Mouse (Mus musculus): ENCODE data around the gene Fam76a. TPM values are rescaled to one million over a fixed set of nuclear protein-coding genes. Genes with fewer than 3 reads are reported as not detected.

Fam76a gene
- polyA plus RNA-seq, 1 experiment from 2014 or later, result 41.9 TPM

- Histone ChIP-seq H3K4me1 (replicated peaks; ENCODE audit: control insufficient read depth, insufficient read depth, low read length) (peaks cover 17% of the 10 kb centered on the region), H3K4me3 (ENCODE audit: low read depth, low read length) (no peak overlapping the region), H3K27me3 (replicated peaks; ENCODE audit: control insufficient read depth, insufficient read depth, low read length) (no peaks in the 10 kb centered on the region), H3K9ac (ENCODE audit: low read length) (peak overlapping the region; percentile 47), H3K36me3 (ENCODE audit: control insufficient read depth, insufficient read depth, low read length) (no peaks in the 10 kb centered on the region), H3K4me2 (ENCODE audit: low read length) (peak overlapping the region; percentile 46), H3K9me3 (ENCODE audit: control insufficient read depth, low read length) (no peaks in the 10 kb centered on the region), H3K27ac (ENCODE audit: low read depth) (peak overlapping the region; percentile 90)
- DNase-seq (ENCODE audit: low spot score) (peak; percentile 86), ATAC-seq (replicated peaks; ENCODE audit: low FRiP score, low TSS enrichment, low read depth) (peak; percentile 42)
- 9% methylated on average over 25 of the region's 27 CpGs for WGBS
Observed at GRCm38 (mm10) chr4:132946047-132947001, 24.0 kb upstream of the Fam76a start.

DNA sequence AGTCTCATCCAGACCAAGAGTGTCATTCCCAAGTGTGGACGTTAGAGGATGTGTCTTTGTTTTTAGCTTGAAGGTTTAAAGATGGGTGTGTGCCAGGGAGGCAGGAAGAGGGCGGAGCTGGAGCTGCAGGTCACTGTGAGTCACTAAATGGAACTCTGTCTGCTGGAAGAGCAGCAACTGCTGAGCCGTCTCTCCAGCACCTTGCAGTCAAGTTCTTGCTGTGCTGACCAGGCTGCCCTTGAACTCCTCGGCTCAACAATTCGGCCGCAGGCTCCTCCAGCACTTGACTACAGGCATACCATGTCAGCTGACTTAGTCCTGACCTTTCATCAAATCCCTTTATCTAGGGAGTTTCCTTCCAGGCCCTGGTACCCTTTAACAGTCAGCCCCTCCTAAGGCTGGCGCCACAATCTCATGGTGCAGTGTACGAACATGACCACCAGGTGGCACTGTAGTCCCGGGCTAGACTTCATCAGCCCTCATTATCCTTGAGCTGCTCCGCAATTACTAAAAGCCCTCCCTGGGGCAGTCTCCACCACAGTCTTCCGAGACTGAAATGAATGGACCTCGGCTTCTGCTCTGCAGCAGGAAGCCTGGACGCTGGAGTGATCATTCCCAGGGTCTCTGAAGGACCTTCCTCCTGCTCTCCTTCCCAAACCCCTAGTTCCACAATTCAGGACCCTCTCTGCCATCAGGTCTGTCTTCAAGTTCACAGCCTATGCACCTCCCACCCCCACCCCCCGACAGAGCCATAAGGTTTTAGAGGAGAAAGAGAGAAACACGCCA is 23.1 kb upstream of the Fam76a start:
- H3K4me2 ChIP-seq (ENCODE audit: low read length), result peak overlapping the region; percentile 46
- 5% methylated on average over 15 of the region's 15 CpGs for WGBS
- H3K36me3 ChIP-seq (ENCODE audit: control insufficient read depth, insufficient read depth, low read length), result no peaks in the 10 kb centered on the region
- H3K9me3 ChIP-seq (ENCODE audit: control insufficient read depth, low read length), result no peaks in the 10 kb centered on the region
- ATAC-seq (replicated peaks; ENCODE audit: low FRiP score, low TSS enrichment, low read depth), result peak; percentile 76
- peak overlapping the region; percentile 47 for H3K9ac ChIP-seq (ENCODE audit: low read length)
- peak overlapping the region; percentile 90 for H3K27ac ChIP-seq (ENCODE audit: low read depth)
- H3K27me3 ChIP-seq (replicated peaks; ENCODE audit: control insufficient read depth, insufficient read depth, low read length), result no peaks in the 10 kb centered on the region
- peak; percentile 95 for DNase-seq (ENCODE audit: low spot score)
- H3K4me3 ChIP-seq (ENCODE audit: low read depth, low read length), result no peak overlapping the region
- H3K4me1 ChIP-seq (replicated peaks; ENCODE audit: control insufficient read depth, insufficient read depth, low read length), result peaks cover 17% of the 10 kb centered on the region

- peaks cover 17% of the 10 kb centered on the region for H3K4me1 ChIP-seq (replicated peaks; ENCODE audit: control insufficient read depth, insufficient read depth, low read length)
- H3K4me2 ChIP-seq (ENCODE audit: low read length), result no peak overlapping the region
- no peak overlapping the region for H3K27ac ChIP-seq (ENCODE audit: low read depth)
- H3K4me3 ChIP-seq (ENCODE audit: low read depth, low read length), result no peak overlapping the region
- no peaks in the 10 kb centered on the region for H3K36me3 ChIP-seq (ENCODE audit: control insufficient read depth, insufficient read depth, low read length)
- H3K9me3 ChIP-seq (ENCODE audit: control insufficient read depth, low read length), result no peaks in the 10 kb centered on the region
- DNase-seq (ENCODE audit: low spot score), result no peak
- H3K27me3 ChIP-seq (replicated peaks; ENCODE audit: control insufficient read depth, insufficient read depth, low read length), result no peaks in the 10 kb centered on the region
- WGBS, result 77% methylated on average over 4 of the region's 4 CpGs
- no peak for ATAC-seq (replicated peaks; ENCODE audit: low FRiP score, low TSS enrichment, low read depth)
- H3K9ac ChIP-seq (ENCODE audit: low read length), result no peak overlapping the region
Observed at GRCm38 (mm10) chr4:132944776-132945175, 22.4 kb upstream of the Fam76a start.

DNA sequence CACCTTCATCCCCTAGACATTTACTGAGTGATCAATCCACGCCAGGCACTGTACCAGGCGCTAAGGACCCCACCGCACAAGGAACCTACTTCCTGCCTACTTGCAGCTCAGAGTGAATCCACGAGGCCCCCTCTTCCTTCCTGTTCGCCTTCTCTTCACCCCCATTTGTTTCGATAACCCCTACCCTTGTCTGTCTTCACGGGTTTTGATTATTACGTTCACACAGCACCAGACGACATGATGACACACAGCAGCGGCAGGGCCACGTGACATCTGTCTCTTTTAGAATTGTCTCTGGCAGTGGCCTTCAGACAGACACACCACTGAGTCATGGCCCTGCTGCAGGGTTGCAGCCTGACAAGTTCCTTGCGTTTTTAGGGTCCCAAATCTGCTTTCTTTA is 21.7 kb upstream of the Fam76a start:
- no peaks in the 10 kb centered on the region for H3K36me3 ChIP-seq (ENCODE audit: control insufficient read depth, insufficient read depth, low read length)
- WGBS, result 70% methylated on average over 12 of the region's 12 CpGs
- ATAC-seq (replicated peaks; ENCODE audit: low FRiP score, low TSS enrichment, low read depth) (no peak), DNase-seq (ENCODE audit: low spot score) (no peak)
- peaks cover 17% of the 10 kb centered on the region for H3K4me1 ChIP-seq (replicated peaks; ENCODE audit: control insufficient read depth, insufficient read depth, low read length)
- H3K4me3 ChIP-seq (ENCODE audit: low read depth, low read length), result no peak overlapping the region
- H3K27ac ChIP-seq (ENCODE audit: low read depth), result no peak overlapping the region
- no peak overlapping the region for H3K4me2 ChIP-seq (ENCODE audit: low read length)
- H3K9ac ChIP-seq (ENCODE audit: low read length), result no peak overlapping the region
- H3K27me3 ChIP-seq (replicated peaks; ENCODE audit: control insufficient read depth, insufficient read depth, low read length), result no peaks in the 10 kb centered on the region
- no peaks in the 10 kb centered on the region for H3K9me3 ChIP-seq (ENCODE audit: control insufficient read depth, low read length)

DNA sequence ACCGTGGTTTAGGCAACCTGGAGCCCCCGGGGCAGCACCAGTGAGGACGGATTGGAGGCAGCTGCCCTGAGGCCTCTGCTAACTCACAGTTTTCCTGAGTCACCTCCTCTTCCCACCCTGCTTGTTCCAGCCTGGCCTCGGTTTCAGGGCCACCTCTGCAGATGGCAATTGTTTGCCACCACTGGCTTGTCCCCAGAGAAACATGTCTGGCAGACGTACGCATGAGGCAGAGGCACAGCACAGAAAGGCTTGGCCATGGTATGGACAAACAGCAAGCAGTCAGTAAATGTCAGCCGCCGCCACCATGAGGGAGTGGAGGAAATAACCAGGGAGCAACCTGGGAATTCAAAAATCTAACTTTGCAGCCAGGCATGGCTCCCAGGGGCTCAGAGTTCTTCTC is 20.7 kb upstream of the Fam76a start:
- H3K27ac ChIP-seq (ENCODE audit: low read depth), result no peak overlapping the region
- H3K9ac ChIP-seq (ENCODE audit: low read length), result no peak overlapping the region
- H3K4me1 ChIP-seq (replicated peaks; ENCODE audit: control insufficient read depth, insufficient read depth, low read length), result peaks cover 17% of the 10 kb centered on the region
- H3K36me3 ChIP-seq (ENCODE audit: control insufficient read depth, insufficient read depth, low read length), result no peaks in the 10 kb centered on the region
- DNase-seq (ENCODE audit: low spot score), result no peak
- H3K9me3 ChIP-seq (ENCODE audit: control insufficient read depth, low read length), result no peaks in the 10 kb centered on the region
- no peak overlapping the region for H3K4me3 ChIP-seq (ENCODE audit: low read depth, low read length)
- no peak for ATAC-seq (replicated peaks; ENCODE audit: low FRiP score, low TSS enrichment, low read depth)
- H3K4me2 ChIP-seq (ENCODE audit: low read length), result no peak overlapping the region
- WGBS, result 66% methylated on average over 8 of the region's 8 CpGs
- H3K27me3 ChIP-seq (replicated peaks; ENCODE audit: control insufficient read depth, insufficient read depth, low read length), result no peaks in the 10 kb centered on the region

- ATAC-seq (replicated peaks; ENCODE audit: low FRiP score, low TSS enrichment, low read depth), result 0 out of 2 replicates have a peak, but pooled peaks have one; percentile 26
- Histone ChIP-seq H3K9ac (ENCODE audit: low read length) (no peak overlapping the region), H3K4me2 (ENCODE audit: low read length) (no peak overlapping the region), H3K4me1 (replicated peaks; ENCODE audit: control insufficient read depth, insufficient read depth, low read length) (peaks cover 6% of the 10 kb centered on the region), H3K9me3 (ENCODE audit: control insufficient read depth, low read length) (no peaks in the 10 kb centered on the region), H3K27ac (ENCODE audit: low read depth) (no peak overlapping the region), H3K36me3 (ENCODE audit: control insufficient read depth, insufficient read depth, low read length) (no peaks in the 10 kb centered on the region), H3K4me3 (ENCODE audit: low read depth, low read length) (no peak overlapping the region), H3K27me3 (replicated peaks; ENCODE audit: control insufficient read depth, insufficient read depth, low read length) (no peaks in the 10 kb centered on the region)
- 52% methylated on average over 23 of the region's 23 CpGs for WGBS
- no peak for DNase-seq (ENCODE audit: low spot score)
Observed at GRCm38 (mm10) chr4:132941012-132941729, 18.8 kb upstream of the Fam76a start.

GRCm38 (mm10) chr4:132939421-132940127 is 17.2 kb upstream of the Fam76a start:
- H3K27ac ChIP-seq (ENCODE audit: low read depth), result no peak overlapping the region
- ATAC-seq (replicated peaks; ENCODE audit: low FRiP score, low TSS enrichment, low read depth) (no peak), DNase-seq (ENCODE audit: low spot score) (peak; percentile 90)
- no peaks in the 10 kb centered on the region for H3K27me3 ChIP-seq (replicated peaks; ENCODE audit: control insufficient read depth, insufficient read depth, low read length)
- peaks cover 3% of the 10 kb centered on the region; the same call in 1 of the 2 replicates for H3K4me1 ChIP-seq (replicated peaks; ENCODE audit: control insufficient read depth, insufficient read depth, low read length)
- WGBS, result 28% methylated on average over 22 of the region's 22 CpGs
- no peaks in the 10 kb centered on the region for H3K36me3 ChIP-seq (ENCODE audit: control insufficient read depth, insufficient read depth, low read length)
- no peak overlapping the region for H3K4me2 ChIP-seq (ENCODE audit: low read length)
- no peak overlapping the region for H3K4me3 ChIP-seq (ENCODE audit: low read depth, low read length)
- H3K9ac ChIP-seq (ENCODE audit: low read length), result no peak overlapping the region
- H3K9me3 ChIP-seq (ENCODE audit: control insufficient read depth, low read length), result no peaks in the 10 kb centered on the region

All from intestine, embryonic 14.5 days (tissue).